Mouse (Mus musculus): ENCODE results near the gene Pgf. TPM values are rescaled to one million over a fixed set of nuclear protein-coding genes. Genes with fewer than 3 reads are reported as not detected.
"Not testable (repeated sequence)": the region's sequence is repeated elsewhere in the genome, so short reads cannot be mapped to it uniquely, and the experiment has no call there.

The Pgf gene
- polyA plus RNA-seq, 2 experiments from 2014 or later: not detected

GRCm38 (mm10) chr12:85156324-85156723 is 21.3 kb downstream of the Pgf start:
- no peak for ATAC-seq

DNA sequence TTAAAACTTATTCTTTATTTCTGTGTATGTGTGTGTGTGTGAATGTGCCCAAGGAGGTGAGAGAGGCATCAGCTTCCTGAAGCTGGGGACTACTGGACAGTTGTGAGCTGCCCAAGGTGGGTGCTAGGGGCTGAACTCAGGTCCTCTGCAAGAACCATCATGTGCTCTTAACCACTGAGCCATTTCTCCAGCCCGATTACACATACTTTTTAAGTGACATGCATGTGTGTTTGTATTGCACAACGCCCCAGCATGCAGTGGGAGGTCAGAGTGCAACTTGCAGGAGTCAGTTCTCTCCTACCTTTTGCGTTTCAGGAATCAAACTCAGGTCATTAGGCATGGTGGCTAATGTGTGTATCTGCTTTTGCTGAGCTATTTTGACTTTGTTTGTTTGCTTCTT is 24.6 kb downstream of the Pgf start:
- no peak for ATAC-seq

DNA sequence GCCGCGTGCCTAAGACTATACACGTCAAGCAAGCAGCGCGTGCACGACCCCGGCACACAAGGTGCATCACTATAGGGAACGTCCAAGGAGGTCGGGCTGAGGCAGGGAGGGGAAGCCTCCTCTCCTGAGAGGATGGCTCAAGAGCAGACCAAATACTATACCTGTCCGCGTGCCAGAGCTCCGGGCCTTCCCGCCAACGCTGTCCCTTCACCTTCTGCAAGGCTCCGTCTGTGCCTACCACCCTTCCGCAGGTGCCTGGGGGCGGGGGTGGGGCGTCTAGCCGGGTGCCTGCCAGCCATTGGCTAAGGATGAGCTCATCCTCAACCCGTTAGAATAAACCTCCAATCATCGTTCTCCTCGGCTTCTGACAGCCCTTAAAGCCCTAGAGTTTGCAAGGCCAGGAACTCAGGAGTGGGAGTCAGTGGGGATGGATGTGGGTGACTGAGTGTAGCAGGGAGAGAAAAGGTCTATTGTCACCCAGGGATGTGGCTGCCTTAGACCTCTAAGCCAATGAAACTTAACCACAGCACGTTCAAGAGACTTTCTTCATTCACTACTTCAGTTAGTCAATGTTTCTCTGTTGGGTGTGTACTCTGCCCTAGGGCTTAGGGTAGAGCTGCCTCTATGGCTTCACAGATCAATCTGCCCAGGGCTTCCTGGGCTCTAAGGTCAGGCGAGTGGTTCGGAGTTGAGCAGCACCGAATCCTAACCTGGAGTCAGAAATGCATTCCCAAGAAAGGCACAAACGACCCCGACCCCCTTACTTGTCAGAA is 26.4 kb downstream of the Pgf start, which contains the start of gene Rps6kl1:
TSS of gene Rps6kl1 (minus strand) at position 263 of the 773 bp plus-strand sequence.
- peak; percentile 86 for ATAC-seq

DNA sequence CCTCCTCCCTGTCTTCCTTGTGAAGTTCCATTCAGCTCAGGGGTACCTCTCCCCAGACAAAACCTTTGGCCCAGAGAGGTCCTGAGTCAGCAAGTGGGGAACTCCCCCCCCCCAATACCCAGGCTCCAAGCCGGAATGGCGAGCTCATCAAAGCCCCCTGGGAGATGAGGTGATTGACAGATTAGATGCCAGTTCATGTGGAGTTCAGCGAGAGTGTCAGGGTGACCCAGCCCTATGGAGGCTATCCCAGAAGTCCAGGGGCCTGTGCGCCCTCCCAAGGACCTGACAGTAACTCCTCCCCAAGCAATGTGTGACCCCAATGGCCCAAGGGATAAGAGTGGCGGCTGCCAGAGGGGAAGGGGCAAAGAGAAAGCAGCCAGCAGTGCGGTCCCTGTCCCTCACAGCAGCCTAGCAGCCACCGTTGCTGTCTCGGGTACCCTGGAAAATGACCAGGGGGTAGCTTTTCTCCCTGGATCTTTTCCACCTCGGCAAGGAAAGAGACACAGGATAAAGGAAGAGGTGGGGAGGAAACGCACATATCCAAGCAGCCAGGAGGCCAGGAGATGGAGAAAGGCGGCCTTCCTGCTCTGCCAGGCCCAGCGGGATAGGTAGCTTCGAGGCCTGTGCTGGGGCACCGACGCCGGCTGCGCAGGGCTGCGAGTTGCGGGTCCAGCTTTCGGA is 27.1 kb downstream of the Pgf start:
- ATAC-seq: no peak

DNA sequence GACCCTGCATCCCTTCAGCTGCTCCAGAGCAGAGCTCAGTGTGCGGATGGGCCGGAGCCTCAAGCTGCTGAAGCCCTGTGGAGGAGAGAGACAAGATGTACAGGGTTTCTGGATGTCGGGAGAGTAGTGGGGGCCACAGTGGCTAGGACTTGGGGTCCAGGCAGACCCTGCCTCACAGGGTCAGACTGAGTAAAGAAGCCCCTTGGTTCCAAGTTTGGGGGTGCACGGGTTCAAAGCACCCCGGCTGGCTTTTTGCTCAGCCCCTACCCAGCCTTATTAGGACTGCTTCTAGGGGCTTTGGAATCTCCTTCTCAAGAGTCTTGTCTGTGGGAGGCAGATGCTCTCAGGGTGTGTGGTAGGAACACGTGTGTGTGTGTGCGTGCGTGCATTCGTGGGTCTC is 30.7 kb downstream of the Pgf start:
- ATAC-seq: no peak

GRCm38 (mm10) chr12:85146355-85146754 is 31.2 kb downstream of the Pgf start:
- ATAC-seq: no peak

GRCm38 (mm10) chr12:85145630-85146029 is 32.0 kb downstream of the Pgf start:
- no peak for ATAC-seq

- ATAC-seq: no peak
Measured at GRCm38 (mm10) chr12:85144821-85145220, 32.8 kb downstream of the Pgf start.

DNA sequence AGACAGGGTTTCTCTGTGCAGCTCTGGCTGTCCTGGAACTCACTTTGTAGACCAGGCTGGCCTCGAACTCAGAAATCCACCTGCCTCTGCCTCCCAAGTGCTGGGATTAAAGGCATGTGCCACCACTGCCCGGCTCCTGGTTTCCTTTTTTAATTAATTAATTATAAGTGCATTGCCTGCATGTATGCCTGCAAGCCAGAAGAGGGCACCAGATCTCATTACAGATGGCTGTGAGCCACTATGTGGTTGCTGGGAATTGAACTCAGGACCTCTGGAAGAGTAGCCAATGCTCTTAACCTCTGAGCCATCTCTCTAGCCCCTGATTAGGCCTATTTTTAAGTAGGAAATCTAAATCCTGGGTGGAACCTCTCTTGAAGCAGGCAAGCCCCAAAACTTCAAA is 33.3 kb downstream of the Pgf start:
- ATAC-seq: not testable (repeated sequence)

- ATAC-seq: peak; percentile 69
Measured at GRCm38 (mm10) chr12:85142803-85143202, 34.8 kb downstream of the Pgf start.

DNA sequence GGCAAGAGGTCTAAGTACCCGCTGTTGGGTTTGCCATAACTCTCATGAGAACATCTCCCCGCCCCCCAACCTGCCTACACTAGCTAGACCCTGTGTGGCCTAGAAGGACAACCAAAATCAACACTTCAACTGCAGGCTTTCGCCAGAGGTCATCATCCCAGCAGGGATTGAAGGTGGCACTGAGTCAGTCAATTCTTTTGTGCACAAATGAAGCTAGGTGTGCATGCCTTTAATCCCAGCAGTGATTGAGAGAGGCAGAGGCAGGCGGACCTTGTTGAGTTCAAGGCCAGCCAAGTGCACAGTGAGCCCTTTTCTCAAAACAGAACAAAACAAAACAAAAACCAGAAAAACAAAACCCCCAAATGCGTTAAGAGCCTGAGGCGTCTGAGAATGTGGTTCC is 36.5 kb downstream of the Pgf start:
- ATAC-seq: no peak

DNA sequence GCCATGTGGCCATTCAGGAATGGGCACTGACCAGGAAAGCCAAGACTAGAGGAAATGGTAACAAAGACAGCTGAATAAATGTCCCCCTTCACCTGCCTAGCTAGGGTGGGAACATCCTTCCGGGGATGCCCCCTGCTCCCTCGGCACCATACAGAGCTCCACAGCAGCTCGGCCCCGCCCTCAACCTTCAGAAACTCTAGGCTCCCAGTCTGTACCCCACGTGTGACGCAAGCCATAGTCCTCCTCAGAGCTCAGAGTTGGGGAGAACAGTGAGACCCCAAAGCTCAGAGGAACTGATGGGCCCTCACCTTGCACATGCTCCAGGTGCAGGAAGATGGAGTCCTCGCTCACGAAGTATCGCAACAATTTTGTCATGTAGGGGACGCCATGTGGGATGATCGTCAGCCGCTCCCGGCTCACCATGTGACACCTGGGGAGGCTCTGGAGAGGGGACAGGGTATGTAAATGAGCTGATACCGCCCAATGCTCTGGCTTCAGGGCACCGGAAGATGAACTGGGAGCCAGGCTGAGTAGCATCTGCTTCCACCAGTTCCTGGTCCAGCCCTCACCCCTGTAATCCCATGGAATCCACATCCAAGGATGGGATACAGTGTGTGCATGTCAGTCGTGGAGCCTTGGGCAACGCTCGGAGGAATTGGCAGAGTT is 37.4 kb downstream of the Pgf start:
- ATAC-seq: no peak

DNA sequence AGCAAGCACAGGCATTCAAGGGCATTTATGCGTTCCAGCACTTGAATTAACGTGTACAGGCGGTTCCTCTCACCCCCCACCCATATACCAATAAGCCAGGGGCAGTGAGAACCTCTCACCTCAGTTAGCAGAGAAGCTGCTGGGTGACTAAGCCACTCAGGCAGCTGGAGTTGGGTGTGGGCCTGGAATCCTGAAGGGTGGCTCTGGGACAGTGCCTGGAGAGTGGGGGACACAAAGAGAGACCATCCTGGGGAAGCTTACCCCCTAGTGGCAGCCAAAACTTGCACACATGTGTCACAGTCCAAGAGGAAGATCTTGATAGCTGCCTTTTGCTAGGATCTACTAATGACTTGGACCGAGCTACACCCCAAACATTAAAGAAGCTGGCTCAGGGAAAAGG is 41.0 kb downstream of the Pgf start:
- ATAC-seq: no peak

DNA sequence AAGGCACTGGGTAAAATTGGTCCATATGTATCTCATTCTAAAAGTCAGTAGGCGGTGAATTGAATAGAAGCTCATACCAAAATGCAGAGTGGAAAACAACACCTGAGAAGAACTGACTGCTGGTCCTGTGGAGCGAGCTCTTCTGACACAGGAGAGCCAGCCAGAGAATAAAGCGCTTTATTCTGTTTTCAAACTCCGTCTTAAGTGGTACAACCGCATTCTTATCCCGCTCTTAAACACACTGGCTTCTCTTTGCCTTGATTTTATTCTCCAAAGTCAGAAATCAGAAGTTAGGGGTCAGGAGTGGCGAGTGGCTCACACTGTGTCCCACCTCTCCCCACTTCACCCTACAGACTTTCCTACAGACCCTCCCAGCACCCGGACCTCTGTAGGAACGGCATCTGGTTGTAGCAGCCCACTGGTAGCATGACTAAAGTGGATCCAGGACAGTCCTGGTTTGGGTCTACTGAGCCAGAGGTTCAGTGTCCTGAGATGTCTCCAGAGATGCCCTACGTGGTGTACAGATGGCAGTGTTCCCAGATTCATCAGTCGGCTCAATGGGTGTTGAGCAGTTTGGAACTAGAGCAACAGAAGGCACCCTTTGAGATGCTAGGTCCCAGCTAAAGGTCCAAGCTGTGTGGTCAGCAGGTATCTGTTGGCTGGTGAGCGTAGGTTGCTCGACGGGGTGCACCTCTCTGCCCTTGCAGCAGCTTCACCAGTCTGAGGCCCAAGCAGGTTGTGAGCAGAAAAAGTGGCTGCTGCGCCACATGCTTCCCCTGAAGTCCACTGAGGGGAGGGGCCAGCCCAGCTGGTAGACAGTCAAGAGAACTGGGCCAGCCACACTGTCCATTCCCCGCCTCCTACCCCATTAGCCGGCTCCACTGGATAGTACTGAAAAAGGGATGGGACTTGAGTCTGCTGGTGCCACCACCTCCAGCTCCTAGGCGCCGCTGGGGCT is 41.8 kb downstream of the Pgf start:
- no peak for ATAC-seq

GRCm38 (mm10) chr12:85134043-85134794 is 43.4 kb downstream of the Pgf start:
- no peak for ATAC-seq

GRCm38 (mm10) chr12:85131361-85131760 is 46.2 kb downstream of the Pgf start:
- no peak for ATAC-seq

GRCm38 (mm10) chr12:85129426-85129978 is 48.1 kb downstream of the Pgf start:
- ATAC-seq: no peak

DNA sequence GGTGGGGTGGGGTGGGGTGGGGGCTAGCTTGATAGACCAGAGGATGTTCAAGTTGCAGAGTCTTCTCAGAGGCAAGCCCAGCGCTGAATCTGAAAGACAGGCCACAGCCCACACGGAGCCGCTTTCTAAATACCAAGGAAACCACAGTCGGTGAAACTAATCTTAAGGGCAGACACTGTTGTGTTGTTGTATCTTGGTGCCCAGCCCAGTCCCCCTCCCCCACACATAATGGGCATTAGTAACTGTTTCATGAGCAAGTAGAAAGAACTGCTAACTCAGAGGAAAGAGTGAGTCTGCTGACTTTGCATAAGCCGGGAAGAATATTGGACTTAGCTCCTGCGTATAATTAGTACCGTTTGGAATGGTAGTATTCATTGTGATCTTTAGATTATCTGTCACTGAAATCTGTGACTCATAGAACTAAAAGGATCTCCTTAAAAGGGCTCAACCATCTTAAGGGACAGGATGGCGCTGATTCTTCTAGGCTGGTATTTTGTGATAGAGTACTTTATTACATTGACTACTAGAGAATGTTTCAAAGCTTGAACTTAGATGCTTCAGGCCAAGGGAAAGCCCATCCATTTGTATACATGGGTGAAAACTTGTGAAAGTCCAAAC is 50.5 kb downstream of the Pgf start:
- ATAC-seq: peak; percentile 68

GRCm38 (mm10) chr12:85124751-85125150 is 52.8 kb downstream of the Pgf start:
- ATAC-seq: no peak

DNA sequence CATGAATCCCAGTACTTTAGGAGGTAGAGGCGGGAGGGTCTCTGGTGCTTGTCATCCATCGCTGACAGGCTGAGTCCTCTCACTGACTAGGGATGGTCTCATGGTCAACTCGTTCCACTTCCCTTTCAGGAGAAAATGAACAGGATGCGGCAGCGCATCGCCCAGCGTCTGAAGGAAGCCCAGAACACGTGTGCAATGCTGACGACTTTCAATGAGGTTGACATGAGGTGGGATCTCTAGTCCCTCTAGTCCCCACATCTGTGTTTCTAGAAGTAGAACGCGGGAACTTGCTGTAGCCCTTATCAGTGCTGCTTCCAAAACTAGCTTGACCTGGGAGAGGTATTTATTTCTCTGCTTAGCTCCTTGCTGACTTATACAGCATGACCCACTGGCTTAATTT is 53.9 kb downstream of the Pgf start:
- ATAC-seq: no peak

GRCm38 (mm10) chr12:85123108-85123530 is 54.5 kb downstream of the Pgf start:
- peak; percentile 70 for ATAC-seq

Data from CD4-positive, CD25-positive, alpha-beta regulatory T cell, adult 4 months (primary cell).